Mouse (Mus musculus) lung, embryonic 14.5 days (tissue): ENCODE results near the gene Smyd3. TPM values are rescaled to one million over a fixed set of nuclear protein-coding genes. Genes with fewer than 3 reads are reported as not detected.

Experiments used
- ATAC-seq: fragments of 200-750 bp; cut with Nextera tagmentation; 2 replicates; pipeline ENCODE4 v1.8.0; 2017; ENCODE audit warnings: mild to moderate bottlenecking, moderate TSS enrichment, moderate library complexity; ENCODE audit not compliant: insufficient read depth
- DNase-seq: peaks from one replicate; pipeline ENCODE4 v3.0.0-alpha.2; 2015
- H3K27ac ChIP-seq: fragments of 300-500 bp; sonication (generic); 2 replicates; pipeline ENCODE4 v1.5.1; 2014; ENCODE audit warnings: low read depth, mild to moderate bottlenecking, moderate library complexity
- H3K27me3 ChIP-seq: fragments of 300-500 bp; sonication (generic); 2 replicates; pipeline ENCODE4 v1.6.1; 2014; ENCODE audit warnings: low read length, control low read depth; ENCODE audit not compliant: insufficient read depth
- H3K36me3 ChIP-seq: fragments of 300-500 bp; sonication (generic); 2 replicates; pipeline ENCODE4 v1.6.1; 2014; ENCODE audit warnings: control low read depth; ENCODE audit not compliant: insufficient read depth
- H3K4me1 ChIP-seq: fragments of 300-500 bp; sonication (generic); 2 replicates; pipeline ENCODE4 v1.6.1; 2014; ENCODE audit warnings: antibody characterized with exemption, control low read depth; ENCODE audit not compliant: insufficient read depth
- H3K4me2 ChIP-seq: fragments of 300-500 bp; sonication (generic); 2 replicates; pipeline ENCODE4 v1.6.1; 2014; ENCODE audit warnings: mild to moderate bottlenecking
- H3K4me3 ChIP-seq: fragments of 300-500 bp; sonication (generic); 2 replicates; pipeline ENCODE4 v1.5.1; 2014; ENCODE audit warnings: low read depth, low read length
- H3K9ac ChIP-seq: fragments of 300-500 bp; sonication (generic); 2 replicates; pipeline ENCODE4 v1.6.1; 2014
- H3K9me3 ChIP-seq: fragments of 300-500 bp; sonication (generic); 2 replicates; pipeline ENCODE4 v1.6.1; 2016; ENCODE audit warnings: low read depth, low read length, control low read depth
- CTCF ChIP-seq: IDR thresholded peaks from 2 replicates; pipeline ENCODE4 v1.5.1; 2016; ENCODE audit warnings: antibody characterized with exemption, low read depth
- WGBS: fragments of 180-500 bp; shearing (Covaris S2); extraction: QIAGEN DNeasy Blood & Tissue Kit; methylation state at CpG from one replicate; pipeline ENCODE4 v1.1.7; 2014; 5-methylcytosine and 5-hydroxymethylcytosine counted together
- polyA plus RNA-seq: library from polyadenylated mRNA; unstranded; fragments of >200 nt; fragmentation: Nextera tagmentation; extraction: Ambion mirVana; gene quantifications from 2 replicates; pipeline ENCODE4 v1.2.1, GENCODE M21; 2014

Gene Smyd3
- polyA plus RNA-seq, 1 experiment from 2014 or later = 20.6 TPM

GRCm38 (mm10) chr1:179229515-179229914 lies 288.3 kb downstream of the Smyd3 start:
- Histone ChIP-seq H3K4me2 (no peak overlapping the region), H3K27ac (no peak overlapping the region), H3K4me3 (no peak overlapping the region), H3K36me3 (no peaks in the 10 kb centered on the region), H3K4me1 (no peaks in the 10 kb centered on the region), H3K9ac (no peak overlapping the region), H3K27me3 (no peaks in the 10 kb centered on the region), H3K9me3 (no peaks in the 10 kb centered on the region)
- TF ChIP-seq CTCF = no peak
- WGBS = 75% methylated on average over 3 of the region's 3 CpGs
- ATAC-seq (no peak), DNase-seq (no peak)

GRCm38 (mm10) chr1:179220290-179220689 lies 297.6 kb downstream of the Smyd3 start:
- 30% methylated on average over 1 of the region's 1 CpGs for WGBS
- DNase-seq (peak; percentile 21), ATAC-seq (0 out of 2 replicates have a peak, but pooled peaks have one; percentile 35)
- H3K9ac ChIP-seq = no peak overlapping the region
- no peaks in the 10 kb centered on the region for H3K9me3 ChIP-seq
- no peak overlapping the region for H3K4me3 ChIP-seq
- no peaks in the 10 kb centered on the region for H3K36me3 ChIP-seq
- peak; percentile 48 for TF ChIP-seq CTCF
- no peak overlapping the region for H3K4me2 ChIP-seq
- H3K27me3 ChIP-seq = no peaks in the 10 kb centered on the region
- no peak overlapping the region for H3K27ac ChIP-seq
- H3K4me1 ChIP-seq = peaks cover 3% of the 10 kb centered on the region; the same call in 1 of the 2 replicates

- H3K4me2 ChIP-seq = no peak overlapping the region
- H3K9me3 ChIP-seq = no peaks in the 10 kb centered on the region
- no peaks in the 10 kb centered on the region for H3K27me3 ChIP-seq
- no peak overlapping the region for H3K4me3 ChIP-seq
- DNase-seq = no peak
- no peak overlapping the region for H3K9ac ChIP-seq
- 54% methylated on average over 5 of the region's 5 CpGs for WGBS
- no peaks in the 10 kb centered on the region for H3K36me3 ChIP-seq
- no peak for ATAC-seq
- H3K27ac ChIP-seq = no peak overlapping the region
- TF ChIP-seq CTCF = no peak
- peaks cover 3% of the 10 kb centered on the region; the same call in 1 of the 2 replicates for H3K4me1 ChIP-seq
Observed at GRCm38 (mm10) chr1:179218061-179218460, 299.8 kb downstream of the Smyd3 start.

- Histone ChIP-seq H3K9me3 (no peaks in the 10 kb centered on the region), H3K9ac (no peak overlapping the region), H3K27ac (peak overlapping the region; percentile 50; the same call in 1 of the 2 replicates), H3K27me3 (no peaks in the 10 kb centered on the region), H3K4me2 (no peak overlapping the region), H3K36me3 (no peaks in the 10 kb centered on the region), H3K4me1 (peaks cover 3% of the 10 kb centered on the region; the same call in 1 of the 2 replicates), H3K4me3 (no peak overlapping the region)
- TF ChIP-seq CTCF = no peak
- 28% methylated on average over 4 of the region's 4 CpGs for WGBS
- peak; percentile 20 for DNase-seq
- ATAC-seq = no peak
Observed at GRCm38 (mm10) chr1:179217036-179217435, 300.8 kb downstream of the Smyd3 start.

GRCm38 (mm10) chr1:179213381-179213780 lies 304.5 kb downstream of the Smyd3 start:
- no peak for ATAC-seq
- no peak for TF ChIP-seq CTCF

DNA sequence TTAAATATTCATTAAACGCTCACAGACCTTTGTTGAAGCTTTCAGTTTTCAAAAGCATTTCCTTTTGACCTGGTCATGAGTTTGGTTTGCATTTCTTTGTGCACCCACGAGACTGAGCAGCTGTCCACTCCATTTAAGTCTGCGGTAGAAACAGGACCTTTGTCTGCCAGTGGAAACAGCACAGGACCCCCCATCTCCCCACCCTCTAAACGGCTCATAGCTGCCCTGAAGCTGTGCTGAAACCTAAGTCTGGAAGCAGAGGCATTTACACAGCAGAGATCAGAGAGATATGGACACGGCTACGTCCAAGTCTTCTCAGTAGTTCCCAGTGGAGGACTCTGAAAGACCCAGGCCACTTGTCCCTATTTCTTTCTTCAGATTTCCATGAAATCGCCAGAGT lies 305.5 kb downstream of the Smyd3 start:
- DNase-seq (no peak), ATAC-seq (no peak)
- Histone ChIP-seq H3K4me3 (no peak overlapping the region), H3K9ac (no peak overlapping the region), H3K27ac (no peak overlapping the region), H3K9me3 (no peaks in the 10 kb centered on the region), H3K4me2 (no peak overlapping the region), H3K36me3 (no peaks in the 10 kb centered on the region), H3K27me3 (no peaks in the 10 kb centered on the region), H3K4me1 (peaks cover 3% of the 10 kb centered on the region; the same call in 1 of the 2 replicates)
- TF ChIP-seq CTCF = no peak
- WGBS = 33% methylated on average over 7 of the region's 7 CpGs

More at GRCm38 (mm10) chr1:179213381-179213780, 304.5 kb downstream of the Smyd3 start:
- peaks cover 3% of the 10 kb centered on the region; the same call in 1 of the 2 replicates for H3K4me1 ChIP-seq
- no peaks in the 10 kb centered on the region for H3K9me3 ChIP-seq
- H3K27me3 ChIP-seq = no peaks in the 10 kb centered on the region
- H3K4me3 ChIP-seq = no peak overlapping the region
- WGBS = 91% methylated on average over 9 of the region's 9 CpGs
- no peak overlapping the region for H3K9ac ChIP-seq
- H3K4me2 ChIP-seq = no peak overlapping the region
- DNase-seq = no peak
- H3K36me3 ChIP-seq = no peaks in the 10 kb centered on the region
- H3K27ac ChIP-seq = no peak overlapping the region

DNA sequence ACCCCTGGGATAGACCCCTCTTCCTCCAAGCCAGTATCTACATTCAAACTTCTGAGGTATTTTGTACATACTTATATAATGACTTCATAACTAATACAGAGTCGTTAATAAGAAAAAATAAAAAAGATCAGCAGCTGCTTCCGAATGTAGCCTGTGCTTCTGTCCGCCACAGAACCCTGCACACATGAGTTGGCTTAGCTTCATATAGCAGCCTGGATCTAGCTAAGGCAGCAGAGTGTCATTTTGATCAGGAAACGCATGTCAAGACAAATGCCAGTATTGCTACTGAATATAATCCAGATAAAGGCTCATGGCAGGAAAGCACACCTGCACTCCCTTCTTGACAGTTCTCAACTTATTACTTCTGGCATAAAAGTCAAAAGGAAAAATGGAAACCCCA lies 306.5 kb downstream of the Smyd3 start:
- no peak overlapping the region for H3K27ac ChIP-seq
- H3K36me3 ChIP-seq = no peaks in the 10 kb centered on the region
- DNase-seq = no peak
- H3K4me2 ChIP-seq = no peak overlapping the region
- no peaks in the 10 kb centered on the region for H3K9me3 ChIP-seq
- H3K4me3 ChIP-seq = no peak overlapping the region
- no peak for TF ChIP-seq CTCF
- H3K27me3 ChIP-seq = no peaks in the 10 kb centered on the region
- ATAC-seq = no peak
- no peaks in the 10 kb centered on the region for H3K4me1 ChIP-seq
- 67% methylated on average over 4 of the region's 4 CpGs for WGBS
- no peak overlapping the region for H3K9ac ChIP-seq
